Mouse (Mus musculus): ENCODE measurements around the gene Slc10a7.

DNA sequence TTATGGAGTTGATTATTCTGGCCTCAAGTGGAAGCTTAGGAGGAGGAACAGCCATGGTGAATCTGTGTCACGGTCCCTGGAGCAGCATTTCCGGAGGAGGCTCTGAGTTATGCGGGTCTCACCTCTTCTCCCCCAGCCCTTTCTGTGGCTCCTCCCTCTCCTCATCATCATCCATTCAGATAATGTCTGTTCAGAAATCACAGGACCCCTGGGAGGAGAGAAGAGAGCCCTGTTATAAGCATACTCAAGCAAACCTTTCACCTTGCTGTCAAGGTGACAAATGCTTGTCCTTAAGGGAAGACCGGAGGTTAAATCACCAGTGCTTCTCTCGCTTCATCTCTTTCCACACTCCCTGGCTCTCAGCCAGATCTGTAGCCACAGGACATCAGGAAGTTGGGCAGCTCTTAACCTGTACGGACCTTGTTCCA is 86.3 kb downstream of the Slc10a7 start:
- TF ChIP-seq POLR2A (IDR thresholded peaks at IDR 0.05; ENCODE audit: low read depth, low read length), result no peak
- no peak for TF ChIP-seq CTCF (IDR thresholded peaks at IDR 0.05; ENCODE audit: extremely low read depth, insufficient read length, insufficient replicate concordance, low read depth, low read length)
